Mouse (Mus musculus): ENCODE measurements around the gene Tbc1d14. TPM values are rescaled to one million over a fixed set of nuclear protein-coding genes. Genes with fewer than 3 reads are reported as not detected.

The Tbc1d14 gene
- polyA plus RNA-seq, 1 experiment from 2014 or later: 45.4 TPM

Other genes starting within 250 kb of the Tbc1d14 start
- gene Sorcs2, start 195.1 kb downstream of the Tbc1d14 start, polyA plus RNA-seq (2015; fragmentation: Nextera tagmentation; extraction: Ambion mirVana): 13.1 and 14.8 TPM in 2 replicates
- 46.1 and 47.8 TPM in 2 replicates for gene Grpel1, start 128.3 kb downstream of the Tbc1d14 start, polyA plus RNA-seq (2015; fragmentation: Nextera tagmentation; extraction: Ambion mirVana)
- 2.1 TPM in 2 replicates for gene Tada2b, start 109.0 kb downstream of the Tbc1d14 start, polyA plus RNA-seq (2015; fragmentation: Nextera tagmentation; extraction: Ambion mirVana)
- 0.40 and 0.49 TPM in 2 replicates for gene Ccdc96, start 108.7 kb downstream of the Tbc1d14 start, polyA plus RNA-seq (2015; fragmentation: Nextera tagmentation; extraction: Ambion mirVana)
- gene D5Ertd579e, start 102.7 kb upstream of the Tbc1d14 start, polyA plus RNA-seq (2015; fragmentation: Nextera tagmentation; extraction: Ambion mirVana): 20.0 and 20.2 TPM in 2 replicates
- gene Bloc1s4, start 155.4 kb upstream of the Tbc1d14 start, polyA plus RNA-seq (2015; fragmentation: Nextera tagmentation; extraction: Ambion mirVana): 28.3 and 29.6 TPM in 2 replicates
- 587 and 590 TPM in 2 replicates for gene Mrfap1, start 203.5 kb upstream of the Tbc1d14 start, polyA plus RNA-seq (2015; fragmentation: Nextera tagmentation; extraction: Ambion mirVana)
- 11.3 and 12.3 TPM in 2 replicates for gene Man2b2, start 237.4 kb upstream of the Tbc1d14 start, polyA plus RNA-seq (2015; fragmentation: Nextera tagmentation; extraction: Ambion mirVana)